1 mouse cellular context compared by ENCODE assay signal in genomic region chr1:65847005-65847404, GRCm38 (mm10).
TF ChIP-seq lines count a peak whose summit lies in the region.

No protein-coding gene starts in this region.

TF ChIP-seq in CH12.LX, 34 proteins besides CTCF, POLR2A, EP300 and RAD21 (continued from another document):
- TF ChIP-seq E2F4 (IDR thresholded peaks at IDR 0.05; ENCODE audit: insufficient replicate concordance, low read depth, low read length) (no peak), KAT2A (IDR thresholded peaks at IDR 0.05; ENCODE audit: insufficient replicate concordance, low read length) (no peak), ELF1 (IDR thresholded peaks at IDR 0.05; ENCODE audit: low read depth, low read length) (no peak), ZC3H11A (IDR thresholded peaks at IDR 0.05; ENCODE audit: low read depth, low read length) (no peak), ZMIZ1 (IDR thresholded peaks at IDR 0.05; ENCODE audit: low read depth, low read length) (no peak), ETS1 (conservative IDR thresholded peaks at IDR 0.05; ENCODE audit: low read depth, low read length) (no peak), MEF2A (IDR thresholded peaks at IDR 0.05; ENCODE audit: borderline replicate concordance, low read depth, low read length) (no peak), JUN (IDR thresholded peaks at IDR 0.05; ENCODE audit: insufficient read depth, low read depth, low read length) (no peak), CHD1 (IDR thresholded peaks at IDR 0.05; ENCODE audit: low read depth, low read length) (no peak), TCF12 (IDR thresholded peaks at IDR 0.05; ENCODE audit: low read depth, low read length) (no peak), SMC3 (IDR thresholded peaks at IDR 0.05; ENCODE audit: low read depth, low read length) (no peak), TBP (conservative IDR thresholded peaks at IDR 0.05; ENCODE audit: low read depth, low read length) (no peak), USF2 (conservative IDR thresholded peaks at IDR 0.05; ENCODE audit: low read depth, low read length) (no peak), POLR2AphosphoS2 (IDR thresholded peaks at IDR 0.05; ENCODE audit: low read depth, low read length) (no peak), SIN3A (IDR thresholded peaks at IDR 0.05; ENCODE audit: low read length) (no peak), MAFK (IDR thresholded peaks at IDR 0.05; ENCODE audit: insufficient replicate concordance, low read length) (no peak), MYC (IDR thresholded peaks at IDR 0.05; ENCODE audit: low read depth, low read length) (no peak)
